Mouse (Mus musculus) erythroblast, embryonic 14.5 days (primary cell): ENCODE data around the gene Rnf149.

ENCODE experiments used
- GATA1 ChIP-seq: IDR thresholded peaks from 2 replicates; pipeline ENCODE4 v1.6.1; 2012; ENCODE audit warnings: low read length, inconsistent platforms, mixed read lengths
- TAL1 ChIP-seq: IDR thresholded peaks from 3 replicates; pipeline ENCODE4 v1.6.1; 2012; ENCODE audit warnings: low read length, inconsistent platforms, mixed read lengths

DNA sequence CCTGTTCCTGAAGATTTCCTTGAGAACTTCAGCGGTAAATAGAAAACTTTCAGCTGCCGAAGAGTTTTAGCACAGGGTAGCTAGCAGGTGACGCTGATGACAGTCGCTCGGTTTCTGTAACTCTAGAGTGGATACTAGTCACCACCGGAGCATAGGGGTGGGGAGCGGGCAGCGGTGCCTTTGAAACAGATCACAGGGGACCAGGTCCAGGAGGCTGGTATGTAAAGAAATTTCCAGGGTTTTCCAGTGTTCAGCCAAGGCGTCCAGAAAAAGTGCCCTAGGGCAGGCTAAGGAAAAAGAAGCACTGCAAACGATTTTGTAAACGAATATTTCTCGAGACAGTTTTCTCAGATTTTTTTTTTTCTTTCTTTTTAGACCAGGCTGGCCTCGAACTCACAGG lies 42.4 kb downstream of the Rnf149 start, which contains the start of gene Cnot11:
- TF ChIP-seq GATA1: no peak
- TF ChIP-seq TAL1: no peak
